Mouse (Mus musculus): ENCODE measurements around the gene Msl3l2.

GRCm38 (mm10) chr10:56096757-56097156, 10.0 kb upstream of the Msl3l2 start:
- TF ChIP-seq CTCF (conservative IDR thresholded peaks at IDR 0.05; ENCODE audit: insufficient read depth, insufficient read length, low read depth, low read length) (no peak), POLR2A (IDR thresholded peaks at IDR 0.05; ENCODE audit: low read depth, low read length) (no peak)

Measured in kidney, adult 2 months (tissue).